Mouse (Mus musculus): ENCODE results near the gene Rps11. TPM values are rescaled to one million over a fixed set of nuclear protein-coding genes. Genes with fewer than 3 reads are reported as not detected.
A peak's percentile ranks its signal among the peaks of the same experiment; 100 is the strongest.

The Rps11 gene
- total and polyA plus RNA-seq, 2 experiments from 2014 or later = 814 to 1,229 TPM

- 18% methylated on average over 10 of the region's 10 CpGs for WGBS
- H3K4me2 ChIP-seq (ENCODE audit: low read depth) = peak overlapping the region; percentile 38
- H3K27ac ChIP-seq (ENCODE audit: low read depth, low read length) = peak overlapping the region; percentile 54; the same call in 1 of the 2 replicates
- no peak for TF ChIP-seq CTCF (IDR thresholded peaks at IDR 0.05; ENCODE audit: low read depth)
- H3K36me3 ChIP-seq (ENCODE audit: insufficient read depth) = no peaks in the 10 kb centered on the region
- DNase-seq = no peak
- peaks cover 6% of the 10 kb centered on the region; the same call in 1 of the 2 replicates for H3K4me1 ChIP-seq (ENCODE audit: insufficient read depth)
- no peak overlapping the region for H3K4me3 ChIP-seq (ENCODE audit: low read depth, low read length)
- no peak for ATAC-seq
- no peaks in the 10 kb centered on the region for H3K9me3 ChIP-seq (ENCODE audit: low read length)
- H3K9ac ChIP-seq = no peak overlapping the region
- peaks cover 14% of the 10 kb centered on the region for H3K27me3 ChIP-seq (ENCODE audit: insufficient read depth, low read length)
Observed at GRCm38 (mm10) chr7:45166950-45167401, 42.7 kb upstream of the Rps11 start.

- Histone ChIP-seq H3K4me1 (ENCODE audit: insufficient read depth) (peaks cover 6% of the 10 kb centered on the region; the same call in 1 of the 2 replicates), H3K4me2 (ENCODE audit: low read depth) (peak overlapping the region; percentile 62), H3K9ac (no peak overlapping the region), H3K9me3 (ENCODE audit: low read length) (no peaks in the 10 kb centered on the region), H3K36me3 (ENCODE audit: insufficient read depth) (no peaks in the 10 kb centered on the region), H3K27ac (ENCODE audit: low read depth, low read length) (no peak overlapping the region), H3K4me3 (ENCODE audit: low read depth, low read length) (peak overlapping the region; percentile 6; the same call in 1 of the 2 replicates), H3K27me3 (ENCODE audit: insufficient read depth, low read length) (peaks cover 14% of the 10 kb centered on the region)
- WGBS = 41% methylated on average over 11 of the region's 11 CpGs
- ATAC-seq (no peak), DNase-seq (no peak)
- no peak for TF ChIP-seq CTCF (IDR thresholded peaks at IDR 0.05; ENCODE audit: low read depth)
Observed at GRCm38 (mm10) chr7:45165701-45166100, 41.5 kb upstream of the Rps11 start.

GRCm38 (mm10) chr7:45164833-45165232 lies 40.6 kb upstream of the Rps11 start:
- H3K4me1 ChIP-seq (ENCODE audit: insufficient read depth) = peaks cover 6% of the 10 kb centered on the region; the same call in 1 of the 2 replicates
- no peak for DNase-seq
- H3K36me3 ChIP-seq (ENCODE audit: insufficient read depth) = peaks cover 6% of the 10 kb centered on the region; the same call in 1 of the 2 replicates
- peaks cover 14% of the 10 kb centered on the region for H3K27me3 ChIP-seq (ENCODE audit: insufficient read depth, low read length)
- H3K4me2 ChIP-seq (ENCODE audit: low read depth) = peak overlapping the region; percentile 62
- H3K9me3 ChIP-seq (ENCODE audit: low read length) = no peaks in the 10 kb centered on the region
- 61% methylated on average over 5 of the region's 5 CpGs for WGBS
- no peak for TF ChIP-seq CTCF (IDR thresholded peaks at IDR 0.05; ENCODE audit: low read depth)
- H3K4me3 ChIP-seq (ENCODE audit: low read depth, low read length) = peak overlapping the region; percentile 47
- peak overlapping the region; percentile 9; the same call in 1 of the 2 replicates for H3K27ac ChIP-seq (ENCODE audit: low read depth, low read length)
- H3K9ac ChIP-seq = peak overlapping the region; percentile 59; the same call in 1 of the 2 replicates
- ATAC-seq = no peak

GRCm38 (mm10) chr7:45163735-45164490 lies 39.7 kb upstream of the Rps11 start, which contains the start of gene Slc17a7:
Gene Slc17a7, plus strand, starts transcription at chr7:45163949.
- H3K36me3 ChIP-seq (ENCODE audit: insufficient read depth) = peaks cover 13% of the 10 kb centered on the region; the same call in 1 of the 2 replicates
- peaks cover 6% of the 10 kb centered on the region; the same call in 1 of the 2 replicates for H3K4me1 ChIP-seq (ENCODE audit: insufficient read depth)
- no peak for TF ChIP-seq CTCF (IDR thresholded peaks at IDR 0.05; ENCODE audit: low read depth)
- DNase-seq = no peak
- 2% methylated on average over 39 of the region's 41 CpGs for WGBS
- peak within 1 kb of the TSS; percentile 47 for H3K4me3 ChIP-seq (ENCODE audit: low read depth, low read length)
- H3K4me2 ChIP-seq (ENCODE audit: low read depth) = peak within 1 kb of the TSS; percentile 62
- H3K9me3 ChIP-seq (ENCODE audit: low read length) = no peaks in the 10 kb centered on the region
- no peak for ATAC-seq
- peaks cover 14% of the 10 kb centered on the region for H3K27me3 ChIP-seq (ENCODE audit: insufficient read depth, low read length)
- H3K9ac ChIP-seq = peak within 1 kb of the TSS; percentile 59
- peak within 1 kb of the TSS; percentile 75 for H3K27ac ChIP-seq (ENCODE audit: low read depth, low read length)

GRCm38 (mm10) chr7:45162996-45163615 lies 38.9 kb upstream of the Rps11 start:
- no peak for TF ChIP-seq CTCF (IDR thresholded peaks at IDR 0.05; ENCODE audit: low read depth)
- Histone ChIP-seq H3K4me2 (ENCODE audit: low read depth) (no peak overlapping the region), H3K4me1 (ENCODE audit: insufficient read depth) (peaks cover 6% of the 10 kb centered on the region; the same call in 1 of the 2 replicates), H3K36me3 (ENCODE audit: insufficient read depth) (peaks cover 21% of the 10 kb centered on the region; the same call in 1 of the 2 replicates), H3K9me3 (ENCODE audit: low read length) (no peaks in the 10 kb centered on the region), H3K27ac (ENCODE audit: low read depth, low read length) (no peak overlapping the region), H3K27me3 (ENCODE audit: insufficient read depth, low read length) (peaks cover 12% of the 10 kb centered on the region), H3K4me3 (ENCODE audit: low read depth, low read length) (peak overlapping the region; percentile 47; the same call in 1 of the 2 replicates), H3K9ac (no peak overlapping the region)
- no peak for ATAC-seq
- DNase-seq = no peak
- 73% methylated on average over 9 of the region's 9 CpGs for WGBS

- no peak for TF ChIP-seq CTCF (IDR thresholded peaks at IDR 0.05; ENCODE audit: low read depth)
- no peak for DNase-seq
- H3K27me3 ChIP-seq (ENCODE audit: insufficient read depth, low read length) = peaks cover 6% of the 10 kb centered on the region
- H3K4me3 ChIP-seq (ENCODE audit: low read depth, low read length) = peak overlapping the region; percentile 35
- 20% methylated on average over 6 of the region's 6 CpGs for WGBS
- H3K9ac ChIP-seq = peak overlapping the region; percentile 22; the same call in 1 of the 2 replicates
- H3K36me3 ChIP-seq (ENCODE audit: insufficient read depth) = peaks cover 23% of the 10 kb centered on the region; the same call in 1 of the 2 replicates
- H3K27ac ChIP-seq (ENCODE audit: low read depth, low read length) = peak overlapping the region; percentile 57; the same call in 1 of the 2 replicates
- peaks cover 6% of the 10 kb centered on the region; the same call in 1 of the 2 replicates for H3K4me1 ChIP-seq (ENCODE audit: insufficient read depth)
- H3K9me3 ChIP-seq (ENCODE audit: low read length) = no peaks in the 10 kb centered on the region
- ATAC-seq = no peak
- H3K4me2 ChIP-seq (ENCODE audit: low read depth) = peak overlapping the region; percentile 65
Observed at GRCm38 (mm10) chr7:45162551-45162950, 38.3 kb upstream of the Rps11 start.

All from forebrain, postnatal 0 days (tissue).